Mouse (Mus musculus) heart, adult 2 months (tissue): ENCODE data around the gene Dhx40. TPM values are rescaled to one million over a fixed set of nuclear protein-coding genes. Genes with fewer than 3 reads are reported as not detected.
A peak's percentile ranks its signal among the peaks of the same experiment; 100 is the strongest.
"Not testable (repeated sequence)": the region's sequence is repeated elsewhere in the genome, so short reads cannot be mapped to it uniquely, and the experiment has no call there.

Source experiments
- DNase-seq, 2 experiments: peaks; one replicate each; pipeline ENCODE4 v3.0.0; 2021
- H3K27ac ChIP-seq: fragments of 200-600 bp; 2 replicates; pipeline ENCODE4 v1.8.1; 2022
- H3K27me3 ChIP-seq: fragments of 200-500 bp; 2 replicates; pipeline ENCODE4 v1.6.1; 2012; ENCODE audit warnings: mild to moderate bottlenecking, low read length, inconsistent platforms, mixed read lengths; ENCODE audit not compliant: control insufficient read depth, insufficient read depth
- H3K36me3 ChIP-seq: fragments of 200-500 bp; 2 replicates; pipeline ENCODE4 v1.6.1; 2012; ENCODE audit warnings: low read length, inconsistent platforms; ENCODE audit not compliant: control insufficient read depth, insufficient read depth
- H3K4me1 ChIP-seq: fragments of 200-500 bp; 2 replicates; pipeline ENCODE4 v1.6.1; 2011; ENCODE audit warnings: low read length; ENCODE audit not compliant: control insufficient read depth, insufficient read depth
- H3K4me3 ChIP-seq: fragments of 200-600 bp; 2 replicates; pipeline ENCODE4 v1.8.1; 2022
- H3K79me2 ChIP-seq: fragments of 200-500 bp; replicated peaks from 2 replicates; pipeline ENCODE4 v1.6.1; 2012; ENCODE audit warnings: mild to moderate bottlenecking, inconsistent platforms, low read length, moderate library complexity, mixed read lengths; ENCODE audit not compliant: control insufficient read depth, insufficient read depth
- H3K9ac ChIP-seq: fragments of 200-500 bp; 2 replicates; pipeline ENCODE4 v1.6.1; 2012; ENCODE audit warnings: low read depth, mild to moderate bottlenecking, control low read depth, inconsistent platforms, low read length, mixed read lengths
- CTCF ChIP-seq: fragments of 200-600 bp; IDR thresholded peaks from 2 replicates; pipeline ENCODE4 v1.8.1; 2022; ENCODE audit warnings: antibody characterized with exemption, mild to moderate bottlenecking, moderate library complexity
- EP300 ChIP-seq: fragments of 200-500 bp; IDR thresholded peaks from 2 replicates; pipeline ENCODE4 v1.6.1; 2011; ENCODE audit warnings: low read depth, low read length, control low read depth; ENCODE audit not compliant: insufficient read depth
- POLR2A ChIP-seq: fragments of 200-500 bp; IDR thresholded peaks from 2 replicates; pipeline ENCODE4 v1.6.1; 2011; ENCODE audit warnings: mild to moderate bottlenecking, low read depth, low read length, control low read depth; ENCODE audit not compliant: insufficient read depth
- WGBS: fragments of 180-500 bp; shearing (Covaris S2); methylation state at CpG from one replicate; pipeline ENCODE4 v1.1.7; 2018; 5-methylcytosine and 5-hydroxymethylcytosine counted together
- intact Hi-C: fragments of 180-260 bp; cut with DNase I; formaldehyde crosslinking; loops from one replicate; pipeline ENCODE4 v1.15.1; 2025
- polyA plus RNA-seq: library from polyadenylated mRNA; depleted of rRNA; stranded (reverse); fragments of >200 nt; gene quantifications from 2 replicates; pipeline ENCODE4 v1.2.3, GENCODE M21; 2012
- total RNA-seq, 2 experiments: library from RNA; stranded (reverse); gene quantifications; 2 replicates each; pipeline ENCODE4 v1.2.3; 2021

The Dhx40 gene
- total and polyA plus RNA-seq, 3 experiments = 3.6 to 18.1 (median 13.8) TPM

DNA sequence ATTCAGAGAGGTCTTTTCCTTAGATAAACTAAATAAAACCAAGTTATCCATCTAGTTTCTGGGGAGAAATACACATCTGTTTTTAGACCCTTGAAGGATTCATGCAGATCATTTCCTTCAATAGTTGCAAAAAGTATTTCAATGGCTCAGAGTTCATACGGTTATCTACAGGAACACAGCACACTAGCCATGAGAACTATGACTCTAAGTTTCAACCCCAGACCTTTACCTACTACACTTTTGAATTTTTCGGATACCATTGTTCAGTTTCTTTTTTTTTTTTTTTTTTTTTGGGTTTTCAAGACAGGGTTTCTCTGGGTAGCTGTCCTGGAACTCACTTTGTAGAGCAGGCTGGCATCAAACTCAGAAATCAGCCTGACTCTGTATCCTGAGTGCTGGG, 68.1 kb downstream of the Dhx40 start:
- H3K4me3 ChIP-seq = no peak overlapping the region
- H3K27ac ChIP-seq = peak overlapping the region; percentile 15; the same call in 1 of the 2 replicates
- TF ChIP-seq EP300 = no peak
- no peak for TF ChIP-seq CTCF
- TF ChIP-seq POLR2A = no peak
- H3K79me2 ChIP-seq = peaks cover 5% of the 10 kb centered on the region
- WGBS = 37% methylated on average over 2 of the region's 2 CpGs
- no peak for DNase-seq
- peaks cover 11% of the 10 kb centered on the region for H3K4me1 ChIP-seq
- H3K36me3 ChIP-seq = peaks cover 53% of the 10 kb centered on the region
- no peaks in the 10 kb centered on the region for H3K27me3 ChIP-seq
- intact Hi-C loops = no loop called here
- no peak overlapping the region for H3K9ac ChIP-seq

- Histone ChIP-seq H3K36me3 (peaks cover 55% of the 10 kb centered on the region), H3K9ac (no peak overlapping the region), H3K4me3 (no peak overlapping the region), H3K4me1 (peaks cover 10% of the 10 kb centered on the region), H3K79me2 (peaks cover 5% of the 10 kb centered on the region), H3K27ac (peak overlapping the region; percentile 15; the same call in 1 of the 2 replicates), H3K27me3 (no peaks in the 10 kb centered on the region)
- intact Hi-C loops = no loop called here
- no peak for DNase-seq
- 86% methylated on average over 1 of the region's 1 CpGs for WGBS
- TF ChIP-seq CTCF = no peak
- TF ChIP-seq POLR2A = no peak
- no peak for TF ChIP-seq EP300
Measured at GRCm38 (mm10) chr11:86738956-86739355, 68.6 kb downstream of the Dhx40 start.

DNA sequence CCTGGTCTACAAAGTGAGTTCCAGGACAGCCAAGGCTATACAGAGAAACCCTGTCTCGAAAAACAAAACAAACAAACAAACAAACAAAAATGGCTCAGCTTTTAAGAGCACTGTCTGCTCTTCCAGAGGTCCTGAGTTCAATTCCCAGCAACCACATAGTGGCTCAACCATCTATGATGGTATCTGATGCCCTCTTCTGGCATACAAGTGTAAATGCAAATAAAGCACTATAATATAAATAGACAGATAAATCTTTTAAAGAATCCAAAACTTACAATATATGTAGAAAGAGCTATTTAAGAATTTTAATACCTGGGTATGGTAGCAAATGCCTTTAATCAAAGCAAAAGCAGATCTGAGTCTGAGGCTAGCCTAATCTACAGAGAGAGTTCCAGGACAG, 69.2 kb downstream of the Dhx40 start:
- intact Hi-C loops, H3K27me3 ChIP-seq, H3K4me3 ChIP-seq, H3K4me1 ChIP-seq, H3K27ac ChIP-seq, H3K79me2 ChIP-seq, H3K9ac ChIP-seq, DNase-seq: not testable (repeated sequence)
- WGBS = 96% methylated on average over 1 of the region's 1 CpGs
- peak; percentile 52 for TF ChIP-seq CTCF
- peaks cover 55% of the 10 kb centered on the region for H3K36me3 ChIP-seq

DNA sequence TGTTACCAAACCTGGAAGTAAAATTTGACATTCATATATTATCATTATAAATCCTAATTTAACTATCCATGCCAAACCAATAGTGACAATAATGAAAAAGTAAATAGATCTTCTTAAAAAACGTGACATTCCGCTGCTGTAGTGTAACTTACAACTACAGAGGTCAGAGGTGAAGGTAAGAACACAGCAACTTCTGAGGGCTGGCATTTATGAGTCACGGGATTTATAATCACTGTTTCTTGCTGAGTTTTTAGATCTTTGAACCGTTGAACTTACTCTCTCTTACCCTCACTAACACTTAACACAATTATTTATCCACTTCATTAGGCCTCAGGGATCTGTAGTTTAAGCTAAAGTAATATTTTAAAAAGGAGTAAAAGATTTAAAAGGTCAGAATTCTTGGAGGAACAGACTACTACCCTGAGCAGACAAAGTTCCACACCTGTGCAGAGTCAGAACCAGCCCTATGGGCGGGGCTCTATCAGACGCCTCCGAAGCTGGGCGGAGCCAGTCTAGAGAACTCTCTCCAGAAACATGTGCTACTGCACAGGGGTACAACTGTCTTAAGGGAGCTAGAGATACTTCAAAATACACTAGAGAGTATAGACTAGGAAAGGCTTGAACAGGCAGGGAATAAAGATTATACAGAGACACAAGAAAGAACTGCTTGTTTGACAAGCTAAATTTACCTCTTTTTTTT, 70.1 kb downstream of the Dhx40 start:
- Histone ChIP-seq H3K27ac (no peak overlapping the region), H3K4me3 (no peak overlapping the region), H3K79me2 (peaks cover 3% of the 10 kb centered on the region; the same call in 1 of the 2 replicates), H3K27me3 (no peaks in the 10 kb centered on the region), H3K36me3 (peaks cover 51% of the 10 kb centered on the region), H3K9ac (no peak overlapping the region), H3K4me1 (peaks cover 5% of the 10 kb centered on the region)
- no peak for DNase-seq
- no peak for TF ChIP-seq EP300
- no peak for TF ChIP-seq CTCF
- no peak for TF ChIP-seq POLR2A
- WGBS = 65% methylated on average over 8 of the region's 8 CpGs
- intact Hi-C loops = no loop called here

- Histone ChIP-seq H3K4me3 (no peak overlapping the region), H3K27me3 (no peaks in the 10 kb centered on the region), H3K9ac (no peak overlapping the region), H3K79me2 (peaks cover 5% of the 10 kb centered on the region; the same call in 1 of the 2 replicates), H3K27ac (peak overlapping the region; percentile 64), H3K4me1 (peaks cover 5% of the 10 kb centered on the region), H3K36me3 (peaks cover 60% of the 10 kb centered on the region)
- TF ChIP-seq CTCF = no peak
- no peak for TF ChIP-seq EP300
- DNase-seq = no peak
- 53% methylated on average over 4 of the region's 4 CpGs for WGBS
- intact Hi-C loops = no loop called here
Measured at GRCm38 (mm10) chr11:86734993-86735392, 72.6 kb downstream of the Dhx40 start.

DNA sequence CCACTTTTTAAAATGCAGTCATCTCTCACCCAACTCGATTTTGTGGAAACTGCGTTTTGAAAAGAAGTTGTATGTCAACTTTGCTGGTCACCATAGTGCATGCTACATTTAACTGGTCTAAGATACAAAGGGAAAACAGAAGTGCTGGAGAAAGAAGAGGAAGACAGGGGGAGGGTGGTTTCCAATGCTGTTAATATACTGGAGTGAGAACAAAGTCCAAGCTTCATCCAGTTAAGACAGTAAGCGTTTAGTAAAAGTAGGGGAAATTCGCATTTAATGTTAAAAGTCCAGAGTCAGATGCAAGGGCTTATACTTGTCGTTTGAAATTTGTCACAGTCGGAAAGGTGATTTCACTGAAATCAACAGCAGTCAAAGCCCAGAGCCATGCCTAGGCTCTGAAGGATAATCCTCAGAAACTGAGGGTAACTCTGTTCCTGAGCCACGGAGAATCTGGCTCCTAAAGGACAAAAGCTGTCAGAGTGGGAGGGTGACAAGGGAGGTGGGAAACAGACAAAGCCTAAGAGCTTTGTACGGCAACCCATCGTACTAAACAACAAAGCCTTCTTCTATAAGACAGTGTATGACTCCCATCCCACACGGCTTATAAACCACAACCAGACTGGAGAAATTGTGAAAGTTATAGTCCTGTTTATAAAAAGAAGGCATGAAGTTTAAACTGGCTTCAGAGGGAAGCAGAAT, 73.2 kb downstream of the Dhx40 start:
- WGBS = 53% methylated on average over 10 of the region's 10 CpGs
- H3K9ac ChIP-seq = no peak overlapping the region
- TF ChIP-seq EP300 = no peak
- no peak for TF ChIP-seq POLR2A
- TF ChIP-seq CTCF = no peak
- H3K4me1 ChIP-seq = peaks cover 5% of the 10 kb centered on the region
- peaks cover 58% of the 10 kb centered on the region for H3K36me3 ChIP-seq
- H3K27ac ChIP-seq = peak overlapping the region; percentile 64
- DNase-seq = no peak
- H3K79me2 ChIP-seq = peaks cover 5% of the 10 kb centered on the region; the same call in 1 of the 2 replicates
- H3K4me3 ChIP-seq = no peak overlapping the region
- no peaks in the 10 kb centered on the region for H3K27me3 ChIP-seq
- intact Hi-C loops = no loop called here
